In genomic region chr6:115692963-115693730, GRCm38 (mm10) we compare ENCODE assay signal across 8 mouse cellular contexts. TPM values are rescaled to one million over a fixed set of nuclear protein-coding genes. Genes with fewer than 3 reads are reported as not detected.
A peak's percentile ranks its signal among the peaks of the same experiment; 100 is the strongest.
DNase-seq lines count a peak whose midpoint lies in the region; ATAC-seq lines count a peak whose summit lies in the region.

No protein-coding gene starts in this region.

- H3K4me1 ChIP-seq in forebrain, embryonic 11.5 days (replicated peaks; ENCODE audit: control insufficient read depth, insufficient read depth, low read length), result no peaks in the 10 kb centered on the region
- no peaks in the 10 kb centered on the region; the same call in 1 of the 2 replicates for H3K4me1 ChIP-seq in forebrain, embryonic 16.5 days (replicated peaks; ENCODE audit: control insufficient read depth, insufficient read depth, low read length)
- H3K4me1 ChIP-seq in forebrain, embryonic 15.5 days, result no peaks in the 10 kb centered on the region

- no peaks in the 10 kb centered on the region for H3K9me3 ChIP-seq in forebrain, embryonic 11.5 days (ENCODE audit: control insufficient read depth, low read length)
- 0 out of 2 replicates have a peak, but pooled peaks cover 4% of the 10 kb centered on the region for H3K9me3 ChIP-seq in forebrain, embryonic 16.5 days (ENCODE audit: control insufficient read depth, low read length)
- H3K9me3 ChIP-seq in forebrain, embryonic 15.5 days, result no peaks in the 10 kb centered on the region

- H3K27ac ChIP-seq in forebrain, embryonic 11.5 days (ENCODE audit: low read depth, low read length), result no peak overlapping the region
- no peak overlapping the region for H3K27ac ChIP-seq in forebrain, embryonic 16.5 days (ENCODE audit: low read length)
- no peak overlapping the region for H3K27ac ChIP-seq in forebrain, embryonic 15.5 days (replicated peaks)

- DNase-seq in forebrain, embryonic 11.5 days (ENCODE audit: low spot score), result peak; percentile 61
- peak; percentile 34 to 41 for DNase-seq in lung, adult 18-20 months
- DNase-seq in lung, postnatal 10 days, result no peak
- DNase-seq in forelimb bud, embryonic 11.5 days (ENCODE audit: low read depth, low spot score), result peak; percentile 37
- peak; percentile 52 for DNase-seq in splenic B cell, adult 2 months (ENCODE audit: low read depth, low spot score)
- DNase-seq in cerebellum, postnatal 4 days (ENCODE audit: low spot score in 2 of 2), result no peak

- H3K27me3 ChIP-seq in forebrain, embryonic 11.5 days (ENCODE audit: control insufficient read depth, insufficient read depth, low read length), result no peaks in the 10 kb centered on the region
- no peaks in the 10 kb centered on the region for H3K27me3 ChIP-seq in forebrain, embryonic 16.5 days (replicated peaks; ENCODE audit: control insufficient read depth, insufficient read depth, low read length)
- H3K27me3 ChIP-seq in splenic B cell, adult 2 months (ENCODE audit: control insufficient read depth, insufficient read depth, low read length, poor library complexity, severe bottlenecking), result no peaks in the 10 kb centered on the region
- no peaks in the 10 kb centered on the region for H3K27me3 ChIP-seq in forebrain, embryonic 15.5 days

- no peaks in the 10 kb centered on the region for H3K36me3 ChIP-seq in forebrain, embryonic 11.5 days (ENCODE audit: control insufficient read depth, insufficient read depth, low read length)
- no peaks in the 10 kb centered on the region for H3K36me3 ChIP-seq in forebrain, embryonic 16.5 days (ENCODE audit: control insufficient read depth, insufficient read depth)
- H3K36me3 ChIP-seq in splenic B cell, adult 2 months (ENCODE audit: control insufficient read depth, insufficient read depth, low read length, poor library complexity, severe bottlenecking), result no peaks in the 10 kb centered on the region
- H3K36me3 ChIP-seq in forebrain, embryonic 15.5 days, result no peaks in the 10 kb centered on the region

- H3K4me3 ChIP-seq in forebrain, embryonic 11.5 days (ENCODE audit: low read depth, low read length), result no peak overlapping the region
- no peak overlapping the region for H3K4me3 ChIP-seq in forebrain, embryonic 16.5 days (replicated peaks; ENCODE audit: low read length)
- H3K4me3 ChIP-seq in forebrain, embryonic 15.5 days, result no peak overlapping the region

- no peak for ATAC-seq in forebrain, embryonic 11.5 days (replicated peaks; ENCODE audit: low FRiP score)
- ATAC-seq in forebrain, embryonic 16.5 days, result no peak
- no peak for ATAC-seq in forebrain, embryonic 15.5 days (replicated peaks)

- no peak overlapping the region for H3K9ac ChIP-seq in forebrain, embryonic 11.5 days (ENCODE audit: low read length)
- no peak overlapping the region for H3K9ac ChIP-seq in forebrain, embryonic 16.5 days (replicated peaks; ENCODE audit: low read depth, low read length)
- no peak overlapping the region for H3K9ac ChIP-seq in forebrain, embryonic 15.5 days (replicated peaks)

- H3K4me2 ChIP-seq in forebrain, embryonic 11.5 days (ENCODE audit: low read depth, low read length, severe bottlenecking), result no peak overlapping the region
- no peak overlapping the region for H3K4me2 ChIP-seq in forebrain, embryonic 16.5 days (ENCODE audit: low read length)
- H3K4me2 ChIP-seq in forebrain, embryonic 15.5 days (replicated peaks), result no peak overlapping the region

- WGBS in forebrain, embryonic 11.5 days, result 74% methylated on average over 5 of the region's 5 CpGs
- 76% methylated on average over 5 of the region's 5 CpGs for WGBS in forebrain, embryonic 16.5 days
- 60% methylated on average over 5 of the region's 5 CpGs for WGBS in forebrain, embryonic 15.5 days

RNA-seq across cellular contexts. Expression of gene Raf1, which starts 16.7 kb away (rescaled TPM):
- 153 and 175 TPM in 2 replicates for polyA plus RNA-seq in forebrain, embryonic 11.5 days (2014; fragmentation: Nextera tagmentation; extraction: Ambion mirVana)
- 158 and 160 TPM in 2 replicates for polyA plus RNA-seq in forebrain, embryonic 16.5 days (2015; fragmentation: Nextera tagmentation; extraction: Ambion mirVana)
- 155 and 161 TPM in 2 replicates for polyA plus RNA-seq in forebrain, embryonic 15.5 days (2015; fragmentation: Nextera tagmentation; extraction: Ambion mirVana)

Comparison
In these comparisons a context has a peak if more than half of its experiments do, and no peak if none do; other contexts are left out.
1. DNase-seq: peak in forebrain, embryonic 11.5 days (single experiment), lung, adult 18-20 months (2 of 2), forelimb bud, embryonic 11.5 days (single experiment) and splenic B cell, adult 2 months (single experiment); none in lung, postnatal 10 days (single experiment) and cerebellum, postnatal 4 days (0 of 2).